2 mouse cellular contexts compared by ENCODE assay signal in genomic region chr12:16695252-16695651, GRCm38 (mm10).
A peak's percentile ranks its signal among the peaks of the same experiment; 100 is the strongest.
DNase-seq lines count a peak whose midpoint lies in the region.

No protein-coding gene starts in this region.

- DNase-seq in R1 (ENCODE audit: low read depth, low spot score) = peak; percentile 56
- DNase-seq in ZHBTc4 (ENCODE audit: low read depth, low spot score) = peak; percentile 80
